Mouse (Mus musculus) T-cell, adult 2 months (primary cell): ENCODE results near the gene Dync2h1.
A peak's percentile ranks its signal among the peaks of the same experiment; 100 is the strongest.
"Not testable (repeated sequence)": the region's sequence is repeated elsewhere in the genome, so short reads cannot be mapped to it uniquely, and the experiment has no call there.

ENCODE experiments used
- DNase-seq: peaks from one replicate; pipeline ENCODE4 v3.0.0; 2022; ENCODE audit warnings: low spot score

The Dync2h1 gene

GRCm38 (mm10) chr9:7184172-7184896 lies at the start of gene Dync2h1, which contains the start of gene Dcun1d5:
Gene Dync2h1 (minus strand): TSS chr9:7184446.
Gene Dcun1d5 (plus strand): TSS chr9:7184520.
- peak; percentile 92 for DNase-seq

- peak; percentile 6 for DNase-seq
These were observed 37.2 kb upstream of the Dync2h1 start for GRCm38 (mm10) chr9:7221460-7221859.

GRCm38 (mm10) chr9:7221024-7221423 lies 36.8 kb upstream of the Dync2h1 start:
- peak; percentile 1 for DNase-seq

- peak; percentile 4 for DNase-seq
These were observed 32.0 kb upstream of the Dync2h1 start for GRCm38 (mm10) chr9:7216240-7216639.

GRCm38 (mm10) chr9:7190694-7191093 lies 6.4 kb upstream of the Dync2h1 start:
- not testable (repeated sequence) for DNase-seq

GRCm38 (mm10) chr9:7184897-7185291 lies 648 bp upstream of the Dync2h1 start:
- no peak for DNase-seq

GRCm38 (mm10) chr9:7176618-7177610 lies 7.3 kb downstream of the Dync2h1 start:
- peak; percentile 91 for DNase-seq

GRCm38 (mm10) chr9:7173756-7174155 lies 10.5 kb downstream of the Dync2h1 start:
- no peak for DNase-seq

GRCm38 (mm10) chr9:7167339-7167998 lies 16.8 kb downstream of the Dync2h1 start:
- DNase-seq, result no peak

GRCm38 (mm10) chr9:7160688-7161087 lies 23.6 kb downstream of the Dync2h1 start:
- no peak for DNase-seq

- DNase-seq, result no peak
These were observed 24.5 kb downstream of the Dync2h1 start for GRCm38 (mm10) chr9:7159718-7160117.

- no peak for DNase-seq
These were observed 25.6 kb downstream of the Dync2h1 start for GRCm38 (mm10) chr9:7158605-7159004.

- no peak for DNase-seq
These were observed 29.9 kb downstream of the Dync2h1 start for GRCm38 (mm10) chr9:7154391-7154790.

GRCm38 (mm10) chr9:7122863-7123262 lies 61.4 kb downstream of the Dync2h1 start:
- no peak for DNase-seq

GRCm38 (mm10) chr9:7110166-7110565 lies 74.1 kb downstream of the Dync2h1 start:
- no peak for DNase-seq

- no peak for DNase-seq
These were observed 82.9 kb downstream of the Dync2h1 start for GRCm38 (mm10) chr9:7101361-7101760.

GRCm38 (mm10) chr9:7074625-7075024 lies 109.6 kb downstream of the Dync2h1 start:
- no peak for DNase-seq

GRCm38 (mm10) chr9:7070846-7071245 lies 113.4 kb downstream of the Dync2h1 start:
- no peak for DNase-seq

GRCm38 (mm10) chr9:7050588-7050987 lies 133.7 kb downstream of the Dync2h1 start:
- peak; percentile 1 for DNase-seq

- DNase-seq, result no peak
These were observed 141.5 kb downstream of the Dync2h1 start for GRCm38 (mm10) chr9:7042635-7043273.

- no peak for DNase-seq
These were observed 143.0 kb downstream of the Dync2h1 start for GRCm38 (mm10) chr9:7041231-7041630.

GRCm38 (mm10) chr9:7032553-7032952 lies 151.7 kb downstream of the Dync2h1 start:
- no peak for DNase-seq
